Mouse (Mus musculus) cerebellum, postnatal 10 days (tissue): ENCODE data around the gene Gtf2f2.

ENCODE experiments used
- DNase-seq, 2 experiments: peaks; one replicate each; pipeline ENCODE4 v3.0.0; 2021; ENCODE audit warnings: mixed read lengths in 2 of 2

The Gtf2f2 gene

GRCm38 (mm10) chr14:75859619-75860018 lies 151.0 kb downstream of the Gtf2f2 start:
- no peak for DNase-seq

GRCm38 (mm10) chr14:75858181-75858580 lies 152.5 kb downstream of the Gtf2f2 start:
- DNase-seq, result no peak

DNA sequence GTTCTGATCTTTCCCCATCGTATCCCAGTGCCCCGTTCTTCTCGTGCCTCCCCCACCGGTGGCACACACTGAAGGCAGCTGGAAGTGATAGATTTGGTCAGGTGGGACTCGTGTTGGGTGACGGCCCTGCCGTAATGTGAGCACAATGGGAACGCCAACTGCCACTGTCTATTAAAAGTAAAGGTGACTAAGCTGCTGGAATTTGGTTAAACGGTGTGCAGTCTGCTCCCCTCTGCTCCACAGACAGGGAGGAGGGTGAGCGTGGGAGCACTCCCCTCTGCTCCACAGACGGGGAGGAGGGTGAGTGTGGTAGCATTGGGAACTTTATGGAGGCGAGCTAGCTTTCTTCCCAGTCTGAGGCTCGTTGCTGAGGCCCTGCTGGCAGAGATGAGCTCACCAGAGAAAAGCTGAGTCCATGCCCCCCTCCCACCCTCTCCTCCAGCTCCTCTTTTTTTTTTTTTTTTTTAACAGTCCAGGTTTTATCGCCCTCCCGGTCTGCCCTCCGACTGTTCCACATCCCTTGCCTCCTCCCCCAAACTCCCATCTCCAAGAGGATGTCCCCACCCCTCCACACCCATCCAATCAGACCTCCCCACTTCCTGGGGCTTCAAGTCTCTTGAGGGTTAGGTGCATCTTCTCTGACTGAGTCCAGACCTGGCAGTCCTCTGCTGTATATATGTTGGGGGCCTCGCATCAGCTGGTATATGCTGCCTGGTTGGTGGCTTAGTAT lies 155.2 kb downstream of the Gtf2f2 start:
- no peak for DNase-seq

GRCm38 (mm10) chr14:75852016-75852415 lies 158.6 kb downstream of the Gtf2f2 start:
- DNase-seq, result no peak

DNA sequence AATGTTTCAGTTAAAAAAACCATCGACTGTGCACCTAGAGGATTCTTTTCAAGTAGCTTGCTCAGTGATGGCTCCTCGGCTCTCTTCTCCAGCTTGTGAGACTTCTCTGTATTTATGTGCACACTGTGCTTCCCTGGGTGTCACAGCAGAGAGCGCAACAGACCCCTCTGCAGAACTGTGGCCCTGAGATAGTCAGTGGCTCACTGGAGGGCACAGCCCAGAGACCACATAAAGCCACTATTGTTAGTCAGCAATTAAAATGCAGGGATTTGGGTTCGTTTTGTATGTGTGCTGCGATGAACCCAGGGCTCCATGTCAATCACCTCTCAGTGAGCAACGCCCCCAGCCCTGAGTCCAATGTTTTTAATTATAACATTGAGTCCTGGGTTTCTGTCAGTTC lies 159.8 kb downstream of the Gtf2f2 start:
- no peak for DNase-seq

- DNase-seq, result no peak
Measured at GRCm38 (mm10) chr14:75849842-75850568, 160.7 kb downstream of the Gtf2f2 start.

GRCm38 (mm10) chr14:75849236-75849635 lies 161.4 kb downstream of the Gtf2f2 start:
- no peak for DNase-seq

GRCm38 (mm10) chr14:75848482-75848881 lies 162.2 kb downstream of the Gtf2f2 start:
- DNase-seq, result no peak

DNA sequence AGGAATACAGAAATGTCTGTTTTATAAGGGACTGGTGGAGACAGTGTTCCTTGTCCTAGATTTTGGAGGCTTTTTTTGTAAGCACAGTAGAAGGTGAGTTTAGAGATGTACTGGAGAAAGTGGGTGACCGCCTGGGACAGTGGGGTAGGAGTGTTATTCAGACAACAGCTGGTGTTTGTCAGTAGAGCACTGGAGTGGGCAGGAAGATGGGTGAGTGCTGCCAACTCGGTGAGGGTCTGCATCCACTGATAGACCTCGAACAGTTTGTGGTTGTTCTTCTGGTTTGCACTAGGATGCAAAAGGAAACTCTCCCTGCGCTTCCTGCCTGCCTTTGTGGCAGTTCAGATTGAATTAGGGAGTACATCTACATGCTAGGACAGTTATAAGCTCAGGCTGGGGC lies 163.0 kb downstream of the Gtf2f2 start:
- DNase-seq, result no peak
